Mouse (Mus musculus): Measurements from ENCODE around the gene Rce1. TPM values are rescaled to one million over a fixed set of nuclear protein-coding genes. Genes with fewer than 3 reads are reported as not detected.
"Not testable (repeated sequence)": the region's sequence is repeated elsewhere in the genome, so short reads cannot be mapped to it uniquely, and the experiment has no call there.

Gene Rce1
- polyA plus RNA-seq, 1 experiment from 2014 or later, result 59.0 TPM

DNA sequence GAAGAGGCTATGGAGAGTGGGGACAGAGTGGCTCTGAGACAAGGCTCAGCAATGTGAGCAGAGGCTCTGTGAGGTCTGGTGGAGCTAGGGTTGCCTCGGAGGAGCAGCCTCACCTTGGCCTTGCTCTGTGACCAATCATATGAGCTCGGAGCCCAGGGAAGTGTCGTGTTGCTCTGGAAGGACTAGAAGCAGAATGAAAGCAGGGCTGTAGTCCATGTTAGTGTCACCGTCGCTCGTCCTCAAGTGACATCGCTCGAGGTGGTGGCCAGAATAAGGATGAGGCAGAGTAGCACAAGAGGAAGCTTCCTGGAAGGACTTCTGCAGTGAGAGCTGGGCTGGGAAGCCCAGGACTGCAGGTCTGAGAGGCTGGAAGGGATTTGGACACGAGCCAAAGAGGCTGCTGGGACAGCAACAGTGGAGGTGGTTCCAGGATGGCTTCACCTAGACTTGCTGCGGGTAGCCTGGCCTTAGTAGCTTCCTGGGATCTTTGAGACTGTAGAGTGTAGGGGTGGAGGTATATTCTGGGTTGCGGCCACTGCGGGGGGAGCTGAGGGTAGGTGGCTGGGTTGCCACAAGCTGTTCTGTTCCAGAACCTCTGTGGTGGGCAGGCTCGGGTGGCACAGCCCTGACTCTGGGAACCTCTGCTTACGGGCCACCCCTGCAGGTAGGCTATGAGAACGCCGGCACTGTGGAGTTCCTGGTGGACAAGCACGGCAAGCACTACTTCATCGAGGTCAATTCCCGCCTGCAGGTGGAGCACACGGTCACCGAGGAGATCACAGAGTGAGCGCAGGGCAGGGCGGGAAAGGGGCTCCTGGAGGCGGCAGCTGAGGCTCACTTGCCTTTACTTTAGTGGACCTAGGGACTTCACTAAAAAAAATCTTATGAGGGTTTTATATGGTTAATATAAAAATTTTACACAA lies 21.4 kb downstream of the Rce1 start:
- Histone ChIP-seq H3K4me2 (ENCODE audit: low read length) (no peak overlapping the region), H3K9me3 (ENCODE audit: control insufficient read depth, low read length) (no peaks in the 10 kb centered on the region), H3K27ac (ENCODE audit: low read length) (no peak overlapping the region), H3K9ac (replicated peaks; ENCODE audit: low read depth, low read length) (no peak overlapping the region), H3K36me3 (ENCODE audit: control insufficient read depth, insufficient read depth) (no peaks in the 10 kb centered on the region), H3K4me3 (replicated peaks; ENCODE audit: low read length) (no peak overlapping the region), H3K4me1 (replicated peaks; ENCODE audit: control insufficient read depth, insufficient read depth, low read length) (no peaks in the 10 kb centered on the region), H3K27me3 (replicated peaks; ENCODE audit: control insufficient read depth, insufficient read depth, low read length) (no peaks in the 10 kb centered on the region)
- ATAC-seq, result no peak
- 37% methylated on average over 24 of the region's 24 CpGs for WGBS

DNA sequence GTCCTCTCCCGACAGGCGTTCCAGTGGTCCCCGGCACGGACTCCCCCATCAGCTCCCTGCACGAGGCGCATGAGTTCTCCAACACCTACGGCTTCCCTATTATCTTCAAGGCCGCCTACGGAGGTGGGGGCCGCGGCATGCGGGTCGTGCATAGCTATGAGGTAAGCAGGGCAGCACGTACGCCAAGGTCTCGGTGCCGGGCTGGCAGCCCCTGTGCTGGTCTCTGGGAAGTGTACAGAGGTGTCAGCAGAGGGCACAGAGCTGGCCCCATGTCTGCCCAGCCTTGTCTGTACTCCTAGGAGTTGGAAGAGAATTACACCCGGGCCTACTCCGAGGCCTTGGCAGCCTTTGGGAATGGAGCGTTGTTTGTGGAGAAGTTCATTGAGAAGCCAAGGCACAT lies 23.0 kb downstream of the Rce1 start:
- 90% methylated on average over 20 of the region's 20 CpGs for WGBS

GRCm38 (mm10) chr19:4596071-4596470 lies 29.4 kb downstream of the Rce1 start:
- H3K4me1 ChIP-seq (replicated peaks; ENCODE audit: control insufficient read depth, insufficient read depth, low read length), result no peaks in the 10 kb centered on the region
- H3K9me3 ChIP-seq (ENCODE audit: control insufficient read depth, low read length), result no peaks in the 10 kb centered on the region
- WGBS, result 81% methylated on average over 2 of the region's 2 CpGs
- no peak overlapping the region for H3K9ac ChIP-seq (replicated peaks; ENCODE audit: low read depth, low read length)
- H3K4me3 ChIP-seq (replicated peaks; ENCODE audit: low read length), result no peak overlapping the region
- no peaks in the 10 kb centered on the region for H3K36me3 ChIP-seq (ENCODE audit: control insufficient read depth, insufficient read depth)
- no peak for ATAC-seq
- H3K27ac ChIP-seq (ENCODE audit: low read length), result no peak overlapping the region
- no peak overlapping the region for H3K4me2 ChIP-seq (ENCODE audit: low read length)
- no peaks in the 10 kb centered on the region for H3K27me3 ChIP-seq (replicated peaks; ENCODE audit: control insufficient read depth, insufficient read depth, low read length)

More for the DNA sequence above, 23.0 kb downstream of the Rce1 start:
- Histone ChIP-seq H3K27ac (ENCODE audit: low read length) (no peak overlapping the region), H3K4me1 (replicated peaks; ENCODE audit: control insufficient read depth, insufficient read depth, low read length) (no peaks in the 10 kb centered on the region), H3K4me3 (replicated peaks; ENCODE audit: low read length) (no peak overlapping the region), H3K36me3 (ENCODE audit: control insufficient read depth, insufficient read depth) (no peaks in the 10 kb centered on the region), H3K27me3 (replicated peaks; ENCODE audit: control insufficient read depth, insufficient read depth, low read length) (no peaks in the 10 kb centered on the region), H3K9ac (replicated peaks; ENCODE audit: low read depth, low read length) (no peak overlapping the region), H3K4me2 (ENCODE audit: low read length) (no peak overlapping the region), H3K9me3 (ENCODE audit: control insufficient read depth, low read length) (no peaks in the 10 kb centered on the region)
- ATAC-seq, result no peak

- Histone ChIP-seq H3K4me1 (replicated peaks; ENCODE audit: control insufficient read depth, insufficient read depth, low read length) (no peaks in the 10 kb centered on the region), H3K27me3 (replicated peaks; ENCODE audit: control insufficient read depth, insufficient read depth, low read length) (no peaks in the 10 kb centered on the region), H3K4me2 (ENCODE audit: low read length) (no peak overlapping the region), H3K27ac (ENCODE audit: low read length) (no peak overlapping the region), H3K9ac (replicated peaks; ENCODE audit: low read depth, low read length) (no peak overlapping the region), H3K9me3 (ENCODE audit: control insufficient read depth, low read length) (no peaks in the 10 kb centered on the region), H3K36me3 (ENCODE audit: control insufficient read depth, insufficient read depth) (no peaks in the 10 kb centered on the region), H3K4me3 (replicated peaks; ENCODE audit: low read length) (no peak overlapping the region)
- ATAC-seq, result no peak
- 55% methylated on average over 7 of the region's 7 CpGs for WGBS
Measured at GRCm38 (mm10) chr19:4593792-4594522, 31.5 kb downstream of the Rce1 start.

DNA sequence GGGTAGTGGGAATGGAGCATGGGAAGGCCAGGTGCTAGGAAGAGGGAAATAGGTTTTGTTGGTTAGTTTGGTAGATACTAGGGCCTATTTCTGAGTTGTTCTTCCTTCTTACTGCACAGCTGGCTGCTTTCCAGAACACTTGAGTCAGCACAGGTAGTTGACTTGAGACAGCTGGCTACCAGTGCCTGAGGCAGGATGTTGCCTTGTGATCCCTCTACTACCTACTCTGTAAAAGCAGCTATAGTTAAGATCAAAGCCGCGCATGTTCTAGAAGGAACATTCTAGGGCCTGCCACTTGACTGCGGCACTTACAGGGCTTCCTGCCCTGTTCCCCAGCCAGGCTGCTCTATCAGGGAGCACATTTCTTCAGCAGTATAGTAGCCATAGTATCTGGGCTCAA lies 35.4 kb downstream of the Rce1 start:
- H3K9me3 ChIP-seq (ENCODE audit: control insufficient read depth, low read length), result no peaks in the 10 kb centered on the region
- no peak overlapping the region for H3K9ac ChIP-seq (replicated peaks; ENCODE audit: low read depth, low read length)
- no peaks in the 10 kb centered on the region for H3K27me3 ChIP-seq (replicated peaks; ENCODE audit: control insufficient read depth, insufficient read depth, low read length)
- H3K4me3 ChIP-seq (replicated peaks; ENCODE audit: low read length), result no peak overlapping the region
- 97% methylated on average over 3 of the region's 3 CpGs for WGBS
- H3K4me1 ChIP-seq (replicated peaks; ENCODE audit: control insufficient read depth, insufficient read depth, low read length), result no peaks in the 10 kb centered on the region
- no peak for ATAC-seq
- no peaks in the 10 kb centered on the region for H3K36me3 ChIP-seq (ENCODE audit: control insufficient read depth, insufficient read depth)
- H3K27ac ChIP-seq (ENCODE audit: low read length), result no peak overlapping the region
- H3K4me2 ChIP-seq (ENCODE audit: low read length), result no peak overlapping the region

DNA sequence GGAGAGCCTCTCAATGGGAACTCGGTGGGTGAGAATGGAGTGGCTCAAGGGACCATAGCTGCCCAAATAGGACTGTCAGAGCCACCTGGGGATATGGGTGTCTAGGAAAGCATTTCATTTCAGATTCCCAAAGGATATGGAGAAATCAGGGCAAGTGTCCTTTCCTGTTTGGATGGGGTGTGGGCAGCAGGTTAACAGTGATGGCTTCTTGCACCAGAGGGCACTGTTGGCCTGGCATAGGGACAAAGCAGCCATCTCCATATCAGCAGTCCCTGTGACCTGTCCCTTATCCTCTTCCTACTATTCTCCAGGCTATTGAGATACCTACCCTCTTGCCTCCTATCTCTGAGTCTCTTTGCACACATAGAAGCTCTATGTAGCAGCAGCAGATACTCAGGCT lies 36.4 kb downstream of the Rce1 start:
- no peak overlapping the region for H3K27ac ChIP-seq (ENCODE audit: low read length)

DNA sequence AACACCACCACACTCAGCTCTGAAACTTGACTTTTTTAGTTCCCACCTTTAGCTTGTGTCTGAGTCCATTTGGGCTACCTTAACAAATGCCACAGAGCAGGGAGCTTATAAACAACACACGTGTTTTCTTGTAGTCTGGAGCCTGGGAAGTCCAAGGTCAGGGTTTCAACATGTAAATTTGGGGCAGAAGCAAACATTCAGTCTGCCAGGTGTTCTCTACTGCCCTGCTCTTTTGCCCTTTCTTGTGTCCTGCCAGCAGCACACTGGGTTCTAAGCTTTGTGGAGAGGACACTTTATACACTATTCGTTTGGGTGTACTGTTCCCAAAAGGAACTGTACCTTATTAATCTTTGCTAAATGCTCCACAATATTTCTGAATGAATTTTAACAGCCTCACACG lies 37.0 kb downstream of the Rce1 start:
- no peaks in the 10 kb centered on the region for H3K36me3 ChIP-seq (ENCODE audit: control insufficient read depth, insufficient read depth)
- no peak overlapping the region for H3K4me3 ChIP-seq (replicated peaks; ENCODE audit: low read length)
- H3K27ac ChIP-seq (ENCODE audit: low read length), result no peak overlapping the region
- no peaks in the 10 kb centered on the region for H3K4me1 ChIP-seq (replicated peaks; ENCODE audit: control insufficient read depth, insufficient read depth, low read length)
- no peaks in the 10 kb centered on the region for H3K9me3 ChIP-seq (ENCODE audit: control insufficient read depth, low read length)
- ATAC-seq, result no peak
- WGBS, result 64% methylated on average over 3 of the region's 3 CpGs
- H3K4me2 ChIP-seq (ENCODE audit: low read length), result no peak overlapping the region
- H3K9ac ChIP-seq (replicated peaks; ENCODE audit: low read depth, low read length), result no peak overlapping the region
- H3K27me3 ChIP-seq (replicated peaks; ENCODE audit: control insufficient read depth, insufficient read depth, low read length), result no peaks in the 10 kb centered on the region

More for the DNA sequence above, 36.4 kb downstream of the Rce1 start:
- Histone ChIP-seq H3K9me3 (ENCODE audit: control insufficient read depth, low read length) (no peaks in the 10 kb centered on the region), H3K4me3 (replicated peaks; ENCODE audit: low read length) (no peak overlapping the region), H3K9ac (replicated peaks; ENCODE audit: low read depth, low read length) (no peak overlapping the region), H3K4me1 (replicated peaks; ENCODE audit: control insufficient read depth, insufficient read depth, low read length) (no peaks in the 10 kb centered on the region), H3K4me2 (ENCODE audit: low read length) (no peak overlapping the region), H3K27me3 (replicated peaks; ENCODE audit: control insufficient read depth, insufficient read depth, low read length) (no peaks in the 10 kb centered on the region), H3K36me3 (ENCODE audit: control insufficient read depth, insufficient read depth) (no peaks in the 10 kb centered on the region)
- no peak for ATAC-seq
- WGBS, result 70% methylated on average over 1 of the region's 1 CpGs

DNA sequence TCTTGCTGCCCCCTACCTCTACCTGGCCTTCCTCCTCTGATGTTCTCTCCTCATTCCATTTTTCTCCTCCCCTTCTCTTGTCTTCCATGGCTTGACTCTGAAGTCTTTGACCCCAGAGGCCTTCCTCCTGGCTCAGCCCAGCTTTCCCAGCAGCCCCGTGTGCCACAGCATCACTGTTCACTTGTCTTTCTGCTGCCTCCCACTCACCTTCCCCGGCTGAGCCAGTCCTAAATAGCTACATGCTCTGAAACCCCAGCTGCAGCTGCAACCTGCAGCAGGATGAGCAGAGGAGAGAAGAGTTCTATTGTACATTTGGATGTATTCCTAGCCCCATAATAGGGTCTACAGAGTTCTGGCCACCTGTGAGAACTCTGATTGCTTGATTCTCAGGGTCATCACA lies 38.0 kb downstream of the Rce1 start:
- H3K4me2 ChIP-seq (ENCODE audit: low read length), result no peak overlapping the region

DNA sequence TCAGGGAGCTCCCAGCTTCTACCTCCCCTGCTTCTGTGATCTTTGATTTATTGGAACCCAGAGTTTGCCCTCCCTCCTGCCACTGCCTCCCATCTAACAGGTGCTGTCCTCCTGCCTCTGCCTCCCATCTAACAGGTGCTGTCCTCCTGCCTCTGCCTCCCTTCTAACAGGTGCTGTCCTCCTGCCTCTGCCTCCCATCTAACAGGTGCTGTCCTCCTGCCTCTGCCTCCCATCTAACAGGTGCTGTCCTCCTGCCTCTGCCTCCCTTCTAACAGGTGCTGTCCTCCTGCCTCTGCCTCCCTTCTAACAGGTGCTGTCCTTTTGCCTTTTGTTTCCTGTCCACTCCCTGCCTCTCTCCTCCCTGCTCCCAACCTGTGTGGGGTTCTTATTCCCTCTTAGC lies 38.7 kb downstream of the Rce1 start:
- not testable (repeated sequence) for H3K36me3 ChIP-seq (ENCODE audit: control insufficient read depth, insufficient read depth); H3K9me3 ChIP-seq (ENCODE audit: control insufficient read depth, low read length); H3K4me3 ChIP-seq (replicated peaks; ENCODE audit: low read length); H3K4me1 ChIP-seq (replicated peaks; ENCODE audit: control insufficient read depth, insufficient read depth, low read length); ATAC-seq; H3K4me2 ChIP-seq (ENCODE audit: low read length); H3K27ac ChIP-seq (ENCODE audit: low read length); H3K27me3 ChIP-seq (replicated peaks; ENCODE audit: control insufficient read depth, insufficient read depth, low read length); H3K9ac ChIP-seq (replicated peaks; ENCODE audit: low read depth, low read length)

More for the DNA sequence above, 38.0 kb downstream of the Rce1 start:
- Histone ChIP-seq H3K36me3 (ENCODE audit: control insufficient read depth, insufficient read depth) (no peaks in the 10 kb centered on the region), H3K27ac (ENCODE audit: low read length) (no peak overlapping the region), H3K27me3 (replicated peaks; ENCODE audit: control insufficient read depth, insufficient read depth, low read length) (no peaks in the 10 kb centered on the region), H3K9me3 (ENCODE audit: control insufficient read depth, low read length) (no peaks in the 10 kb centered on the region), H3K4me1 (replicated peaks; ENCODE audit: control insufficient read depth, insufficient read depth, low read length) (no peaks in the 10 kb centered on the region), H3K9ac (replicated peaks; ENCODE audit: low read depth, low read length) (no peak overlapping the region), H3K4me3 (replicated peaks; ENCODE audit: low read length) (no peak overlapping the region)
- WGBS, result 61% methylated on average over 2 of the region's 2 CpGs
- no peak for ATAC-seq

Data from forebrain, embryonic 16.5 days (tissue).